Mouse (Mus musculus) thymus, adult 2 months (tissue): Measurements from ENCODE around the gene Gpatch2. TPM values are rescaled to one million over a fixed set of nuclear protein-coding genes. Genes with fewer than 3 reads are reported as not detected.

Experiments used
- DNase-seq: peaks from one replicate; pipeline ENCODE4 v3.0.0; 2021
- H3K27ac ChIP-seq: fragments of 200-500 bp; 2 replicates; pipeline ENCODE4 v1.5.1; 2012; ENCODE audit warnings: low read length, control low read depth; ENCODE audit not compliant: control insufficient read depth, insufficient read depth
- H3K27me3 ChIP-seq: fragments of 200-500 bp; 2 replicates; pipeline ENCODE4 v1.6.1; 2012; ENCODE audit warnings: mild to moderate bottlenecking, low read length, moderate library complexity, mixed read lengths; ENCODE audit not compliant: control insufficient read depth, insufficient read depth
- H3K36me3 ChIP-seq: fragments of 200-500 bp; 2 replicates; pipeline ENCODE4 v1.6.1; 2012; ENCODE audit warnings: mild to moderate bottlenecking, low read length, moderate library complexity; ENCODE audit not compliant: control insufficient read depth, insufficient read depth
- H3K4me1 ChIP-seq: fragments of 200-500 bp; replicated peaks from 2 replicates; pipeline ENCODE4 v1.6.1; 2012; ENCODE audit warnings: low read length; ENCODE audit not compliant: control insufficient read depth, insufficient read depth
- H3K4me3 ChIP-seq: fragments of 200-500 bp; 2 replicates; pipeline ENCODE4 v1.5.1; 2012; ENCODE audit warnings: mild to moderate bottlenecking, low read length, control low read depth, moderate library complexity; ENCODE audit not compliant: control insufficient read depth, insufficient read depth
- CTCF ChIP-seq: fragments of 200-500 bp; IDR thresholded peaks from 2 replicates; pipeline ENCODE4 v1.5.1; 2012; ENCODE audit warnings: mild to moderate bottlenecking, control low read depth, low read length, moderate library complexity, borderline replicate concordance; ENCODE audit not compliant: control insufficient read depth, poor library complexity, insufficient read depth; ENCODE audit errors: extremely low read depth
- POLR2A ChIP-seq: fragments of 200-500 bp; IDR thresholded peaks from 2 replicates; pipeline ENCODE4 v1.6.1; 2012; ENCODE audit warnings: mild to moderate bottlenecking, low read length, control low read depth, moderate library complexity; ENCODE audit not compliant: control insufficient read depth, poor library complexity, insufficient read depth; ENCODE audit errors: extremely low read depth
- WGBS: fragments of 180-500 bp; shearing (Covaris S2); methylation state at CpG from one replicate; pipeline ENCODE4 v1.1.7; 2018; 5-methylcytosine and 5-hydroxymethylcytosine counted together
- polyA plus RNA-seq: library from polyadenylated mRNA; depleted of rRNA; stranded (reverse); fragments of >200 nt; gene quantifications from 2 replicates; pipeline ENCODE4 v1.2.3, GENCODE M21; 2012

Gpatch2 gene
- polyA plus RNA-seq, 1 experiment, result 13.0 TPM

DNA sequence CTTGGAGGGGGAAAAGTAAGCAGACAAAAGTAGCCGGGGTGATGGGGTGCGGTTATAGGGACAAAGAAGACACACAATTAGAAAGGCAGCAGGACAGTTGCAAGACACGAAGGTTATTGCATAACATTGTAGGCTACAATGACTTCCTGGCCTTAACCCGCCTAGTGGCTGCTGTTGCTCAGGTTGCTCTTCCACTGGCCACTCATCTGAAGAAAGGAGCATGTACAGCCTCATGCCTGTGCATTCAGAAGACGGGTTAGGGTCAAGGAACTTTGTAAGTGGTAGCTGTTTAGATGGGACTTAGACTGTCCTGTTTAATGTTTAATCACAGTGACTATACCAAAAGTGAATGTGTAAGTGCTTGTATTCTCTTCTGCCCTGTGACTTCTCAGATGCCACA, 26.0 kb downstream of the Gpatch2 start:
- H3K4me3 ChIP-seq, result no peak overlapping the region
- no peak for TF ChIP-seq CTCF
- TF ChIP-seq POLR2A, result no peak
- no peaks in the 10 kb centered on the region for H3K27me3 ChIP-seq
- no peaks in the 10 kb centered on the region for H3K36me3 ChIP-seq
- H3K27ac ChIP-seq, result no peak overlapping the region
- no peak for DNase-seq
- no peaks in the 10 kb centered on the region for H3K4me1 ChIP-seq
- WGBS, result 97% methylated on average over 5 of the region's 5 CpGs

- no peak for DNase-seq
- TF ChIP-seq POLR2A (no peak), CTCF (no peak)
- H3K4me1 ChIP-seq, result no peaks in the 10 kb centered on the region
- H3K27ac ChIP-seq, result no peak overlapping the region
- H3K36me3 ChIP-seq, result no peaks in the 10 kb centered on the region
- WGBS, result 96% methylated on average over 5 of the region's 5 CpGs
- H3K4me3 ChIP-seq, result no peak overlapping the region
- no peaks in the 10 kb centered on the region for H3K27me3 ChIP-seq
Measured at GRCm38 (mm10) chr1:187244734-187245133, 29.4 kb downstream of the Gpatch2 start.

DNA sequence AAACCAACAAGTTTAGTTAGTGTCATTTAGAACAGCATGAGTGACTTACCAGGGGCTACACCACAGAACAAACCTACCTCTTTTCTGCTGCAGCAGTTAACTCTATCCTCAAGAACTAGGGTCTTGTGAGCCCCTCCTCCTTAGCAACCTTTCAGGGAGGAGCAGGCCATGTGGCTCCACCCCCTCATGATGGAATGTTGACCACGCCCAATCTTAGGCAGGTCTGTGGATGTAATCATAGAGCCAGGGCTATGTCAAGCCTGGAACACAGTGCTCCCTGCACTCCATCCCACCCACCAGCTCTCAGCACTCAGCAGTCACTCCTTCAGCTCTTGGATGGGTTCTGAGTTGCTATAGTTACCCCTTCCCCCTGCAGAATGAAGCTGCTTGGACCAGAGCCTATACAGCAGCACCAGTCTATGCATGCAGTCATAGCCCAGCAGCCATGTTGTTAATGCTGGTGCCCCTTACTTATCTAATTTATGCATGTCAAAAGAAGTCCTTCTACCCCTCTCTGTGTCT, 35.5 kb downstream of the Gpatch2 start:
- WGBS, result 97% methylated on average over 1 of the region's 1 CpGs
- DNase-seq, result no peak
- H3K4me3 ChIP-seq, result no peak overlapping the region
- H3K4me1 ChIP-seq, result no peaks in the 10 kb centered on the region
- no peak for TF ChIP-seq POLR2A
- TF ChIP-seq CTCF, result no peak
- H3K27me3 ChIP-seq, result no peaks in the 10 kb centered on the region
- H3K36me3 ChIP-seq, result no peaks in the 10 kb centered on the region
- no peak overlapping the region for H3K27ac ChIP-seq

DNA sequence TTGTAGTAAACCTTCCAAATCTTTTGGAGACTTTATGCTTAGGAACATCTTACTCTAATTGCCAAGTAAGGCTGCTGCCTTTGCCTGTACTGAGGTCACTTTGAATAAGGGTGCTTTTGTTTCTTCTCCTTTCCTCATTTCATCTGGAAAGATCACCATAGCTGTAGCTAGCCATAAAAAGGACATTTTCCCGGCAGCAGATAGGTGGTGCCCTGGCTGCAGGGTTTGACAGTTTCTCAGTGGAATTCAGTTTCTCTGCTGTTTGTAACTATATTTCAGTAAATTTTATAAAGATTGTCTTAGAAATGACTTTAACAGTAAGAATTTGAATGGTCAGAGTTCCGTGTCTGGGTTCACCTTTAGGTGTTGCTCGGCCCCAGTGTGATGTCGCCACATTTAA, 43.4 kb downstream of the Gpatch2 start:
- 96% methylated on average over 4 of the region's 4 CpGs for WGBS
- H3K36me3 ChIP-seq, result no peaks in the 10 kb centered on the region
- no peak overlapping the region for H3K27ac ChIP-seq
- H3K27me3 ChIP-seq, result no peaks in the 10 kb centered on the region
- TF ChIP-seq POLR2A (no peak), CTCF (no peak)
- H3K4me3 ChIP-seq, result no peak overlapping the region
- no peaks in the 10 kb centered on the region for H3K4me1 ChIP-seq
- no peak for DNase-seq

DNA sequence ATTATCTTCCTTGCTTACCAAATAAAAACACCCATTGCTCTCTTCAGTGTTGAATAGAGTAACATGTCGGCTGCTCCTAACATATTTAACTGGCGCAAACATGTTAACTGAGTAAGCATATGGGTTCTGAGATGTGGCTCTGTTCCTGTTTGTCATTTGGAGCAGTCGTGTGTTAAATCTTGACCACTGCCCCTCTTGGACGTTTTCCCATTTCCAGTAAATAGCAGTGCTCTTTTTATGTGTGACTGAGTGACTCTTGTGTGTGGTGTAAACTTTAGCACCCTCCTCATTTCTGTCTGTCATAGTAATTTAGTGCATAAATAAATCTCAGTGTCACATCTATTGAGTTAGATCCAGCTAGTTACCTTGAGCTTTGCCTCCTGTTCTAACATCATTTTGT, 52.3 kb downstream of the Gpatch2 start:
- TF ChIP-seq POLR2A (no peak), CTCF (no peak)
- WGBS, result 93% methylated on average over 4 of the region's 4 CpGs

GRCm38 (mm10) chr1:187270318-187271247, 55.3 kb downstream of the Gpatch2 start:
- Histone ChIP-seq H3K4me1 (no peaks in the 10 kb centered on the region), H3K4me3 (no peak overlapping the region), H3K27me3 (no peaks in the 10 kb centered on the region), H3K27ac (no peak overlapping the region), H3K36me3 (no peaks in the 10 kb centered on the region)
- no peak for DNase-seq
- TF ChIP-seq CTCF (no peak), POLR2A (no peak)
- WGBS, result 96% methylated on average over 10 of the region's 10 CpGs

More for the DNA sequence above, 52.3 kb downstream of the Gpatch2 start:
- H3K27ac ChIP-seq, result no peak overlapping the region
- no peak for DNase-seq
- no peaks in the 10 kb centered on the region for H3K36me3 ChIP-seq
- H3K4me1 ChIP-seq, result no peaks in the 10 kb centered on the region
- no peaks in the 10 kb centered on the region for H3K27me3 ChIP-seq
- H3K4me3 ChIP-seq, result no peak overlapping the region
